Mouse (Mus musculus): ENCODE data around the gene Zfp787.
"Not testable (repeated sequence)": the region's sequence is repeated elsewhere in the genome, so short reads cannot be mapped to it uniquely, and the experiment has no call there.

Gene Zfp787

DNA sequence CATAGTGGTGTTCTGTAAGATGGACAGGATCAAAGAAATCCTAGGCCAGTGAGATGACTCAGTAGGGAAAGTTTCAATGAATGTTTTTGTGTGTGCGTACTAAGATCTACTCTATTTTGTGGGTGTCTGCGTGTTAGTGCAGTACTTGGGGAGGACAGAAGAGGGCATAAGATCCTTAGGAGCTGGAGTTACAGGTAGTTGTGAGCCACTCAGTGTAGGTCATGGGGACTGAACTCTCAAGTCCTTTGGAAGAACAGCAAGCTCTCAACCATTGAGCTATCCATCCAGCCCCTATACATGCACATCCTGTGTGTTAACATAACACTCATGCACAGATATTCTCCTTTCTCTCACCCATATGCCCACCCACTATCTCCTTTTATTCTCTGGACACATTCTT, 35.7 kb downstream of the Zfp787 start:
- not testable (repeated sequence) for DNase-seq (ENCODE audit: low spot score in 2 of 2)

DNA sequence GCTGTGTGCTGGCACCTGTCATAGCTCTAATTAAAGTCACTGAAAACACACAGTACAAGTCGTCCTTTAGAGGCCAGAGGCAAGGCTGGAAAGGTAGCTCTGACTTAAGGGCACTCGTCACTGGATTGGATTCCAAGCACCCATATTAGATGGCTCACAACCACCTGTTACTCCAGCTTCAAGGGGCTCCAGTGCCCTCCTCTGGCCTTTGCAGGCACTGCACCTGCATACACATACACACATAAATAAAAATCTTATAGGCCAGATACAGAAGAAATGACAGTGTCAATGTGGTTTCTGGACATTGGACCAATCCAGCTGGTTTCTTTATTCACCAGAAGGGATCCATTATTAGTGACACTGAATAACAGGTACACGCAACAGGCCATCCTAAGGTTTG, 36.3 kb downstream of the Zfp787 start:
- DNase-seq (ENCODE audit: low spot score in 2 of 2), result no peak

All from spleen, postnatal 36 days (tissue).